Mouse (Mus musculus): ENCODE data around the gene Ywhag.

Gene Ywhag

DNA sequence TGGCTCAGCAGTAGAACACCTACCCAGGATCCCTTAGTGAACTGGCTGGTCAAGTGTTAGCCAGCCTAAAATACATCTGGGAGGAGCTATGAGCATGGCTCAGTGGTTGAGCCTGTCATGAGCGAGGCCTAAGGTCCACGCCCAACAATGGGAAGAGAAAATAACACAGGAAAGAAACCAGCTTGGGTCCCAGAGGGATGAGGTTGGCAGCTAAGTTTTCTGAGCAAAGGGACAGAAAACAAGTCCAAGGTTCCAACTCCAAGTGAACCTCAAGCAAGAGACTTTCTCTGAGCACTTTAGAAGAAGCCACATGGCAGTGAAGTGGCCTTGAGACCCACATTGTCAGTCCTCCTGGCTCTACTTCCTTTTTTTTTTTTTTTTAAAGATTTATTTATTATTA lies 17.2 kb upstream of the Ywhag start:
- DNase-seq (ENCODE audit: low spot score) = no peak

- DNase-seq (ENCODE audit: low spot score) = no peak
Observed at GRCm38 (mm10) chr5:135950710-135951412, 16.4 kb upstream of the Ywhag start.

GRCm38 (mm10) chr5:135946621-135947020 lies 12.2 kb upstream of the Ywhag start:
- no peak for DNase-seq (ENCODE audit: low spot score)

- DNase-seq (ENCODE audit: low spot score) = no peak
Observed at GRCm38 (mm10) chr5:135945916-135946408, 11.5 kb upstream of the Ywhag start.

DNA sequence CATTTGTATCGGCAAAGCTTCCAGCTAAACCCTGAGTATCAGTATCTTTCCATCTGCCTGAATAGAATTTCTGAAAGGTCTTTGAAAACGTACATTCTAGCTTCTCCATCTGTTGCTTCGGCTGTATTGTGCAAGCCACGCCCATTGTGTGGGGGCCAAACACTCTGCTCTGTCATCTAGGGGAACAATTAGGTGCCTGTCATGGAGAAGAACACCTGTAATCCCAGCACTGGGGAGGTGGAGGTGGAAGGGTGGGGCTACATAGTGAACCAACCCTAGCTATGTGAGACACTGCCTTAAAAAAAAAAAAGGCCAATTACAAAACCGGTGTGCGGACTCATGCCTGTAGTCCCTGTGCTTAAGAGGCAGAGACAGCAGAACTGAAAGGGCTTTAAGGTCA lies 8.3 kb upstream of the Ywhag start:
- DNase-seq (ENCODE audit: low spot score) = no peak

GRCm38 (mm10) chr5:135940587-135940986 lies 6.2 kb upstream of the Ywhag start:
- no peak for DNase-seq (ENCODE audit: low spot score)

GRCm38 (mm10) chr5:135935641-135936190 lies 1.3 kb upstream of the Ywhag start:
- DNase-seq (ENCODE audit: low spot score) = no peak

- no peak for DNase-seq (ENCODE audit: low spot score)
Observed at GRCm38 (mm10) chr5:135935176-135935523, 734 bp upstream of the Ywhag start.

- no peak for DNase-seq (ENCODE audit: low spot score)
Observed at GRCm38 (mm10) chr5:135933900-135934441, 445 bp downstream of the Ywhag start.

GRCm38 (mm10) chr5:135933222-135933899 lies 1.1 kb downstream of the Ywhag start:
- DNase-seq (ENCODE audit: low spot score) = no peak

GRCm38 (mm10) chr5:135932359-135932758 lies 2.1 kb downstream of the Ywhag start:
- DNase-seq (ENCODE audit: low spot score) = no peak

GRCm38 (mm10) chr5:135931526-135931925 lies 2.9 kb downstream of the Ywhag start:
- no peak for DNase-seq (ENCODE audit: low spot score)

DNA sequence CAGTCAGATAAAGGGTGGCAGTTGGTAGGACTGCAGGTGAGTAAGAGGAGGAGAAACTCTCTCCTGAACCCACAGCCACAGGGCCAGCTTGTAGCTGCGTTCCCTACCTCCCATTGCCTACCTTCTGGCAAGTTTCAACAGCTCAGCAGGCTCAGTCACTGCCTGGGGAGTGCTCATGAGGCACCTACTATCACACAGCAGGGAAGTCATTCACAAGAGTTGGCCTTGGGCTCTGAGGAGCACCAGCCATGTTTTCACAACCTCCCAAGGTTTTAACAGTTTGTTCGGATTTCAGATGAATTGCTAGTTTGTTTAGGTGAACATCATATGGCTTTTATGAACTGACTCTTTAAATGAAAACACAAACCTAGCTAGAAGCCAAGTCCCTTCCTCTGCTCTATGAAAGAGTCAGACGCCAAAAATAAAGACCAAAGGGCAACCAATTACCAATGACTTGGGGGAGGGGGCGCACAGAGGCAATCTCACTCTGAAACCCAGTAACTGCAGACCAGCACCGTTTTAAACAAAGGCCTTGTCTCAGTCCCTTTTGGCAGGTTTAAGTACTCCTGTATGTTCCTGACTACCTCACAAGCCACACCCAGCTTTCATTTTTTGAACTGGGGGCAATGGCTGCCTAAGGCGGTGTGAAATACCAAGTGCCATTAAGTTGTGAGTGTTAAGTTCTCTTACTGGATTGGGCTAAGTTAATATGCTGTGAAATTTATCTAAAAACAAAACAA lies 4.6 kb downstream of the Ywhag start:
- no peak for DNase-seq (ENCODE audit: low spot score)

DNA sequence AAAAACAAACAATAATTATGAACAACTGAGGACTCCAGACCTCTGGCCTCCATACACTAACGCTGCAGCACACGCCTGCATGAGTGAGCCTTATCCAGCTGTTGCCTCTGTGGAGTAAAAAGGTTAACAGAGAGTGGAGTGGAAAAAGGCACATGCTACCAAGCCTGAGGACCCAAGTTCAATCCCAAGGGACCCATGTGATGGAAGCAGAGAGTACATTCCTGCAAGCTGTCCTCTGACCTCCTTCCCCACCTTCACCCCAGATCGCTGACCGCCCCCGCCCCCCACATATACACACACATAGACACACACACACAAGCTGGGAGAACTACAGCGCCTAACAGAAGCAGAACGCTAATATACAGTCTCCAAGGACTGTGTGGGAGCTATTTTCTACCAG lies 10.5 kb downstream of the Ywhag start:
- DNase-seq (ENCODE audit: low spot score) = no peak

DNA sequence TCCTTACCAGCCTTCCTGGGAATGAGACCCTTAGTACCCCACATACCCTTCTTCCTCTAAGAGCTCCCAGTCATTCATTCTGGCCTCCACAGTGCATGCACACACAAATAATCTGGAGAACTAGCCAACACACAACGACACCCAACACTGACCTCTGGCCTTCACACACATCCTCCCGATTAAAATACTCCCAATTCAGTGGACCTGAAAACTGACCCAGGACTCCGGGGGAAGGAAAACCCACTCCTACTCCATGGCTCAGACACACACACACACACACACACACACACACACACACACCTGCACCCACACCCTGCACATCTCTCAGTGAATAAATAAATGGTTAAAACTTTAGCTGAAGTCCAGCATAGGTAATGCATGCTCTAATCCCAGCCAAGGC lies 14.5 kb downstream of the Ywhag start:
- DNase-seq (ENCODE audit: low spot score) = no peak

GRCm38 (mm10) chr5:135918593-135918992 lies 15.8 kb downstream of the Ywhag start:
- no peak for DNase-seq (ENCODE audit: low spot score)

- no peak for DNase-seq (ENCODE audit: low spot score)
Observed at GRCm38 (mm10) chr5:135918059-135918437, 16.4 kb downstream of the Ywhag start.

- DNase-seq (ENCODE audit: low spot score) = no peak
Observed at GRCm38 (mm10) chr5:135917327-135918058, 16.9 kb downstream of the Ywhag start.

- DNase-seq (ENCODE audit: low spot score) = no peak
Observed at GRCm38 (mm10) chr5:135916601-135917000, 17.8 kb downstream of the Ywhag start.

DNA sequence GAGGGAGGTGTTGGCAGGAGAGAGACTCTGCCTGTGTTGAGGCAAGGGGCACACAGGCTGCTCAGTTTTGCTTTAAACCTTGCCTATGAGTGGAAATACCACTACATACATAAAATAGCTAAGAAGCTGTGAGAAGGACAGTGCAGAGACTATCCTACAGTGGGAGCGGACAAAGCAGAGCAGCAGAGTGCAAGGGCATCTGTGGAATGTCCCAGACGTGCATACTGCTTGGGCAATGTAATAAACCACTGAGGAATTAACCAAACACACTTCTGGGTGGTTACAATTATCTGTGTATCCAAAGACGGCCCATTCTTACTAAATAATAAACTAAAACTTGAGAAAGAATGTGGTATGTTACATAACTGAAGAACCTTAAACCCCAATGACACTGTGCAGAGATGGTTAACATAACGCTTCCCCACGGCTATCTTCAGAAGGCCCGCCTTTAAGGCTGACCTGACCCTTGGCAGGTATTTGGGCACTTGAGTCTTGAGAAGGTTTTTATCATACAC lies 18.3 kb downstream of the Ywhag start:
- no peak for DNase-seq (ENCODE audit: low spot score)

DNA sequence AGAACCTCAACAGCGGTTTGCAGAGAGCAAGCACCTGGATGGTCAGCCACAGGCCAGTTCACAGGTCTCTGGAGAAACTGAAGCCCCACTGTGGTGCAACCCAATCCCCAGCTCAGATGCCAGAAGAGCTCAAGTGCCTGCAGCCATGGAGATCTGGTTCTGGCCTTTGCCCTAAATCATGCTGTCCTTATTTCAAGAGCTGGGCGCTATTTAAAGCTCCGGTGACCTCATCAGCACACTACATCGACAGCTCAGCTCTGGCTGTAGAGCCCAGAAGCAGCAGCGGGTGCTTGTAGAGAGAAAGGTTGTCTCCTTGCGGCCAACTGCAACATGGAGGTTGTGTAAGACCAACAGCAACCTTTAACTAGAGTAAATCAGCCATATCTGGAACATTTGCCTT lies 20.3 kb downstream of the Ywhag start:
- DNase-seq (ENCODE audit: low spot score) = no peak

- no peak for DNase-seq (ENCODE audit: low spot score)
Observed at GRCm38 (mm10) chr5:135913201-135913600, 21.2 kb downstream of the Ywhag start.

Measured in ovary, postnatal 10 days (tissue).